Mouse (Mus musculus) inflammation-experienced regulatory T-cells, adult 6 months (primary cell): ENCODE data around the gene Kcng4. TPM values are rescaled to one million over a fixed set of nuclear protein-coding genes. Genes with fewer than 3 reads are reported as not detected.

Source experiments
- ATAC-seq: one replicate; pipeline ENCODE4 v1.8.0; 2017
- polyA plus RNA-seq, 3 experiments: library from polyadenylated mRNA; unstranded; fragments of 100-300 nt; shearing (Covaris generic); gene quantifications; one replicate each; pipeline ENCODE4 v1.2.1; 2017

The Kcng4 gene
- polyA plus RNA-seq, 3 experiments from 2014 or later: not detected

GRCm38 (mm10) chr8:119639798-119640197 is 4.3 kb upstream of the Kcng4 start:
- no peak for ATAC-seq

GRCm38 (mm10) chr8:119638261-119638660 is 2.8 kb upstream of the Kcng4 start:
- no peak for ATAC-seq

- ATAC-seq: no peak
Observed at GRCm38 (mm10) chr8:119637381-119637780, 1.9 kb upstream of the Kcng4 start.

GRCm38 (mm10) chr8:119636766-119637165 is 1.3 kb upstream of the Kcng4 start:
- ATAC-seq: no peak

GRCm38 (mm10) chr8:119635958-119636357 is 478 bp upstream of the Kcng4 start:
- ATAC-seq: no peak

GRCm38 (mm10) chr8:119634616-119635336 is 704 bp downstream of the Kcng4 start:
- no peak for ATAC-seq

GRCm38 (mm10) chr8:119632909-119633308 is 2.6 kb downstream of the Kcng4 start:
- no peak for ATAC-seq

- ATAC-seq: no peak
Observed at GRCm38 (mm10) chr8:119632246-119632645, 3.2 kb downstream of the Kcng4 start.

- no peak for ATAC-seq
Observed at GRCm38 (mm10) chr8:119630841-119631240, 4.6 kb downstream of the Kcng4 start.

- no peak for ATAC-seq
Observed at GRCm38 (mm10) chr8:119627613-119628359, 7.7 kb downstream of the Kcng4 start.

GRCm38 (mm10) chr8:119627199-119627598 is 8.3 kb downstream of the Kcng4 start:
- ATAC-seq: no peak

- no peak for ATAC-seq
Observed at GRCm38 (mm10) chr8:119625788-119626187, 9.7 kb downstream of the Kcng4 start.

GRCm38 (mm10) chr8:119624916-119625315 is 10.6 kb downstream of the Kcng4 start:
- no peak for ATAC-seq

GRCm38 (mm10) chr8:119623744-119624143 is 11.7 kb downstream of the Kcng4 start:
- no peak for ATAC-seq

GRCm38 (mm10) chr8:119623061-119623460 is 12.4 kb downstream of the Kcng4 start:
- no peak for ATAC-seq

- ATAC-seq: no peak
Observed at GRCm38 (mm10) chr8:119622555-119622954, 12.9 kb downstream of the Kcng4 start.

- ATAC-seq: no peak
Observed at GRCm38 (mm10) chr8:119620848-119621465, 14.5 kb downstream of the Kcng4 start.

- ATAC-seq: no peak
Observed at GRCm38 (mm10) chr8:119620116-119620840, 15.2 kb downstream of the Kcng4 start.

GRCm38 (mm10) chr8:119618887-119619286 is 16.6 kb downstream of the Kcng4 start:
- no peak for ATAC-seq

GRCm38 (mm10) chr8:119617586-119617985 is 17.9 kb downstream of the Kcng4 start:
- no peak for ATAC-seq

- no peak for ATAC-seq
Observed at GRCm38 (mm10) chr8:119616811-119617210, 18.7 kb downstream of the Kcng4 start.

- ATAC-seq: no peak
Observed at GRCm38 (mm10) chr8:119616358-119616757, 19.1 kb downstream of the Kcng4 start.

- no peak for ATAC-seq
Observed at GRCm38 (mm10) chr8:119615096-119615495, 20.4 kb downstream of the Kcng4 start.
